Mouse (Mus musculus) intestine, postnatal 0 days (tissue): ENCODE data around the gene Prss28. TPM values are rescaled to one million over a fixed set of nuclear protein-coding genes. Genes with fewer than 3 reads are reported as not detected.
A peak's percentile ranks its signal among the peaks of the same experiment; 100 is the strongest.

ENCODE experiments used
- ATAC-seq: fragments of 200-750 bp; cut with Nextera tagmentation; 2 replicates; pipeline ENCODE4 v1.8.0; 2017; ENCODE audit warnings: mild to moderate bottlenecking, moderate TSS enrichment, moderate library complexity
- H3K27ac ChIP-seq: fragments of 300-500 bp; sonication (generic); 2 replicates; pipeline ENCODE4 v1.5.1; 2014; ENCODE audit warnings: mild to moderate bottlenecking, low read depth, low read length, moderate library complexity
- H3K27me3 ChIP-seq: fragments of 300-500 bp; sonication (generic); replicated peaks from 2 replicates; pipeline ENCODE4 v1.6.1; 2014; ENCODE audit warnings: low read length, mixed read lengths; ENCODE audit not compliant: control insufficient read depth, insufficient read depth
- H3K36me3 ChIP-seq: fragments of 300-500 bp; sonication (generic); 2 replicates; pipeline ENCODE4 v1.6.1; 2014; ENCODE audit warnings: mild to moderate bottlenecking, moderate library complexity; ENCODE audit not compliant: control insufficient read depth, insufficient read depth
- H3K4me1 ChIP-seq: fragments of 300-500 bp; sonication (generic); replicated peaks from 2 replicates; pipeline ENCODE4 v1.6.1; 2014; ENCODE audit warnings: antibody characterized with exemption, low read length, mixed read lengths; ENCODE audit not compliant: control insufficient read depth, insufficient read depth
- H3K4me2 ChIP-seq: fragments of 300-500 bp; sonication (generic); replicated peaks from 2 replicates; pipeline ENCODE4 v1.6.1; 2014; ENCODE audit warnings: low read depth, mild to moderate bottlenecking, moderate library complexity
- H3K4me3 ChIP-seq: fragments of 300-500 bp; sonication (generic); 2 replicates; pipeline ENCODE4 v1.5.1; 2014; ENCODE audit warnings: low read depth, low read length
- H3K9ac ChIP-seq: fragments of 300-500 bp; sonication (generic); 2 replicates; pipeline ENCODE4 v1.6.1; 2014; ENCODE audit warnings: mild to moderate bottlenecking, low read depth, low read length
- H3K9me3 ChIP-seq: fragments of 300-500 bp; sonication (generic); 2 replicates; pipeline ENCODE4 v1.6.1; 2016; ENCODE audit warnings: mixed run types; ENCODE audit not compliant: control insufficient read depth
- CTCF ChIP-seq: sonication (generic); IDR thresholded peaks from 2 replicates; pipeline ENCODE4 v1.5.1; 2016; ENCODE audit warnings: low read depth, mild to moderate bottlenecking, control low read depth, antibody characterized with exemption, moderate library complexity
- WGBS: fragments of 180-500 bp; shearing (Covaris S2); extraction: QIAGEN DNeasy Blood & Tissue Kit; methylation state at CpG from one replicate; pipeline ENCODE4 v1.1.7; 2014; 5-methylcytosine and 5-hydroxymethylcytosine counted together
- polyA plus RNA-seq: library from polyadenylated mRNA; unstranded; fragments of >200 nt; fragmentation: Nextera tagmentation; extraction: Ambion mirVana; gene quantifications from 2 replicates; pipeline ENCODE4 v1.2.1, GENCODE M21; 2015

The Prss28 gene
- polyA plus RNA-seq, 1 experiment from 2014 or later: not detected

- Histone ChIP-seq H3K4me2 (peak within 1 kb of the TSS; percentile 83), H3K36me3 (no peaks in the 10 kb centered on the region), H3K27ac (peak within 1 kb of the TSS; percentile 98), H3K4me1 (0 out of 2 replicates have a peak, but pooled peaks cover 4% of the 10 kb centered on the region), H3K4me3 (peak within 1 kb of the TSS; percentile 96), H3K9ac (peak within 1 kb of the TSS; percentile 98), H3K27me3 (no peaks in the 10 kb centered on the region), H3K9me3 (no peaks in the 10 kb centered on the region)
- 78% methylated on average over 9 of the region's 9 CpGs for WGBS
- TF ChIP-seq CTCF: no peak
- no peak for ATAC-seq
Observed at GRCm38 (mm10) chr17:25274571-25275346, 33.7 kb upstream of the Prss28 start, which contains the start of gene Ube2i. Gene Ube2i (minus strand): TSS chr17:25274622.

DNA sequence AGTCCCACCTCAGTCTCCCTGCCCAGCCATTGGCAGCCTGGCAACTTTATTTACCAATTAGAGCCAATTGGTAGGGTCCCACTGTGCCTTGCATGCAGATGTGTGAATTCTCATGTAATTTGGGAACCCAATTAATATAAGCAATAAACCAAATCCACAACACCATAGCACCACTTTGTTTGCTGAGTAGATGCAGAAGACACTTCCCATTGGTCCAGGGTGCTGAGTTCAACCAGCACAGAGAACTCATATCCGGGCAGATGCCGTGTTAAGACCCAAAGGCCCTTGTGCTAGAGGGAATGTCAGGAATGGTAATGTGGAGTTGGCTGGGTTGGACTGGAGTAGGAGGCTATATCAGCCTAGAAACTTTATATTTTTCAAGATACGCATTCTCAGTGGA, 32.6 kb upstream of the Prss28 start:
- no peak overlapping the region for H3K27ac ChIP-seq
- no peak overlapping the region for H3K9ac ChIP-seq
- no peaks in the 10 kb centered on the region for H3K27me3 ChIP-seq
- no peak overlapping the region for H3K4me2 ChIP-seq
- H3K36me3 ChIP-seq: no peaks in the 10 kb centered on the region
- no peak for TF ChIP-seq CTCF
- no peak for ATAC-seq
- H3K4me3 ChIP-seq: no peak overlapping the region
- H3K4me1 ChIP-seq: 0 out of 2 replicates have a peak, but pooled peaks cover 4% of the 10 kb centered on the region
- H3K9me3 ChIP-seq: no peaks in the 10 kb centered on the region
- WGBS: 93% methylated on average over 3 of the region's 3 CpGs

DNA sequence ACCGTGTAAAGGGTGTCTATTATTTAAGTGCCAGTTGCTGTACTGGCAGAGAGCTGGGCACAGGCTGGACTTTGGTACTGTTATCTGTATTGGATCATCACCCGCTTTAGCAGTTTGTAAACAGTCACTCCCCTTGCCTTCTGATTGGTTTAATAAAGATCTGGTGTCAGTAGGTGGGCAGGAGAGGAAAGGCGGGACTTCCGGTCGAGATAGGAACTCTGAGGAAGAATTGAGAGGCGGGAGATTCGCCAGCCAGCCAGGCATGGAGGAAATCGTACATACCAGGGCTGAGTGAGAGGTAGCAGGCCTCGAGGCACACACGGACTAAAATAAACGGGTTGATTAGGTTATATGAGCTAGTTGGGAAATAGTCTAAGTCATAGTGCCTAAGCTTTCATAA, 26.3 kb upstream of the Prss28 start:
- no peaks in the 10 kb centered on the region for H3K27me3 ChIP-seq

DNA sequence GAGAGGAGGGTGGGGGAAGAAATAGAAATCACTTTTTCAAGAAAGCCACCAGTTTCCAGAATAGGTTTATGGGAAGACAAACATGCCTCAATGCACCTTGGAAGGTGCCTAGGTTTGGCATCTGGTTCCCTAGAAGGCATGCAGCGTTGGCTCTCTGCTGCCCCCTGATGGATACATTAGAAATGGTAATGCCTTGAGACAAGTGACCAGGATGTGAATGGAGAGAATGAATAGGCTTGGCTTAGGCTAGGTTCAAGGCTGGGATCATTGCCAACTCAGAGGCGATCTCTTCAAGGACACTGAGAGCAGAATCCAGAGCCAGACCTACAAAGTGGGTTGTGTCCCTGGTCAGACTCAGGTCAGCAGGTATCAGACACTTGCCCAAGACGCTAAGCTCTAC, 23.4 kb upstream of the Prss28 start:
- Histone ChIP-seq H3K9ac (no peak overlapping the region), H3K4me1 (no peaks in the 10 kb centered on the region), H3K4me2 (no peak overlapping the region), H3K36me3 (no peaks in the 10 kb centered on the region), H3K4me3 (no peak overlapping the region), H3K9me3 (no peaks in the 10 kb centered on the region), H3K27me3 (no peaks in the 10 kb centered on the region), H3K27ac (no peak overlapping the region)
- 17% methylated on average over 3 of the region's 3 CpGs for WGBS
- TF ChIP-seq CTCF: peak; percentile 98
- ATAC-seq: 0 out of 2 replicates have a peak, but pooled peaks have one; percentile 26

More for the DNA sequence above, 26.3 kb upstream of the Prss28 start:
- Histone ChIP-seq H3K4me1 (no peaks in the 10 kb centered on the region), H3K9me3 (no peaks in the 10 kb centered on the region), H3K36me3 (no peaks in the 10 kb centered on the region), H3K4me3 (no peak overlapping the region), H3K9ac (no peak overlapping the region), H3K4me2 (peak overlapping the region; percentile 35; the same call in 1 of the 2 replicates), H3K27ac (no peak overlapping the region)
- no peak for TF ChIP-seq CTCF
- WGBS: 23% methylated on average over 11 of the region's 11 CpGs
- ATAC-seq: peak; percentile 91

GRCm38 (mm10) chr17:25288842-25289241, 19.6 kb upstream of the Prss28 start:
- Histone ChIP-seq H3K27me3 (no peaks in the 10 kb centered on the region), H3K4me1 (no peaks in the 10 kb centered on the region), H3K9me3 (no peaks in the 10 kb centered on the region), H3K27ac (no peak overlapping the region), H3K4me2 (no peak overlapping the region), H3K9ac (no peak overlapping the region), H3K4me3 (no peak overlapping the region), H3K36me3 (no peaks in the 10 kb centered on the region)
- ATAC-seq: no peak
- 20% methylated on average over 4 of the region's 4 CpGs for WGBS
- TF ChIP-seq CTCF: peak; percentile 78

GRCm38 (mm10) chr17:25290411-25290810, 18.0 kb upstream of the Prss28 start:
- Histone ChIP-seq H3K27me3 (no peaks in the 10 kb centered on the region), H3K27ac (no peak overlapping the region), H3K9ac (no peak overlapping the region), H3K9me3 (no peaks in the 10 kb centered on the region), H3K36me3 (no peaks in the 10 kb centered on the region), H3K4me1 (no peaks in the 10 kb centered on the region), H3K4me2 (no peak overlapping the region), H3K4me3 (no peak overlapping the region)
- 24% methylated on average over 4 of the region's 4 CpGs for WGBS
- ATAC-seq: no peak
- TF ChIP-seq CTCF: peak; percentile 36
